Mouse (Mus musculus): ENCODE measurements around the gene Wasl. TPM values are rescaled to one million over a fixed set of nuclear protein-coding genes. Genes with fewer than 3 reads are reported as not detected.

The Wasl gene
- total and polyA plus RNA-seq, 2 experiments from 2014 or later = 20.9 to 61.0 TPM

- WGBS = 68% methylated on average over 4 of the region's 4 CpGs
- no peak for TF ChIP-seq CTCF (IDR thresholded peaks at IDR 0.05; ENCODE audit: low read depth)
- Histone ChIP-seq H3K4me1 (ENCODE audit: insufficient read depth, low read length) (no peaks in the 10 kb centered on the region), H3K36me3 (ENCODE audit: insufficient read depth, low read length) (no peaks in the 10 kb centered on the region), H3K9ac (replicated peaks; ENCODE audit: low read length) (no peak overlapping the region), H3K4me2 (ENCODE audit: low read depth, low read length) (no peak overlapping the region), H3K27me3 (ENCODE audit: insufficient read depth, low read length) (no peaks in the 10 kb centered on the region), H3K9me3 (ENCODE audit: low read length) (no peaks in the 10 kb centered on the region), H3K4me3 (ENCODE audit: low read length) (no peak overlapping the region), H3K27ac (no peak overlapping the region)
- ATAC-seq = no peak
- no peak for DNase-seq (ENCODE audit: low spot score)
Observed at GRCm38 (mm10) chr6:24600726-24601125, 64.1 kb downstream of the Wasl start.

DNA sequence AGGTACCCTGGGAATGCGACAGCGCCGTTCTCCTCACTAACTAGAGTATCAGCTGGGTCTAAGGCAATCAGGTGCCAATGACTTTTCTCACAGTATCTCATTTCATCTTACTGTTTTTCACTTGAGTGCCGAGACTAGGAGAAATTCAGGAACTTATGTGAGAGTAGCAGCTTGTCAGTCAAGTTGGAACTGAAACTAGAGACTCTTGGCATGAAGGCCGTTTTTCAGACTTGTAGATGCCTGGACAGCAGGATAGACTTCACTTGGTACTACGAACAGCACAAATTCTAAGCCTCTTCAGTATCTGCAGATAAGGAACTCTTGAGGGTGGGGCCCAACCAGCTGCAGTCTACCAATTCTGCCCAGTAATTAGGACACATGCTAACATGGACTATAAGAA, 64.7 kb downstream of the Wasl start:
- no peaks in the 10 kb centered on the region for H3K9me3 ChIP-seq (ENCODE audit: low read length)
- no peak overlapping the region for H3K9ac ChIP-seq (replicated peaks; ENCODE audit: low read length)
- no peaks in the 10 kb centered on the region for H3K4me1 ChIP-seq (ENCODE audit: insufficient read depth, low read length)
- H3K27me3 ChIP-seq (ENCODE audit: insufficient read depth, low read length) = no peaks in the 10 kb centered on the region
- no peaks in the 10 kb centered on the region for H3K36me3 ChIP-seq (ENCODE audit: insufficient read depth, low read length)
- H3K4me3 ChIP-seq (ENCODE audit: low read length) = no peak overlapping the region
- 86% methylated on average over 6 of the region's 6 CpGs for WGBS
- no peak for TF ChIP-seq CTCF (IDR thresholded peaks at IDR 0.05; ENCODE audit: low read depth)
- ATAC-seq = no peak
- no peak overlapping the region for H3K27ac ChIP-seq
- H3K4me2 ChIP-seq (ENCODE audit: low read depth, low read length) = no peak overlapping the region
- no peak for DNase-seq (ENCODE audit: low spot score)

GRCm38 (mm10) chr6:24599639-24600038, 65.2 kb downstream of the Wasl start:
- no peak for TF ChIP-seq CTCF (IDR thresholded peaks at IDR 0.05; ENCODE audit: low read depth)
- Histone ChIP-seq H3K4me1 (ENCODE audit: insufficient read depth, low read length) (no peaks in the 10 kb centered on the region), H3K9me3 (ENCODE audit: low read length) (no peaks in the 10 kb centered on the region), H3K27me3 (ENCODE audit: insufficient read depth, low read length) (no peaks in the 10 kb centered on the region), H3K36me3 (ENCODE audit: insufficient read depth, low read length) (no peaks in the 10 kb centered on the region), H3K9ac (replicated peaks; ENCODE audit: low read length) (no peak overlapping the region), H3K27ac (no peak overlapping the region), H3K4me3 (ENCODE audit: low read length) (no peak overlapping the region), H3K4me2 (ENCODE audit: low read depth, low read length) (no peak overlapping the region)
- ATAC-seq (no peak), DNase-seq (ENCODE audit: low spot score) (no peak)
- WGBS = 62% methylated on average over 5 of the region's 5 CpGs

GRCm38 (mm10) chr6:24599179-24599578, 65.6 kb downstream of the Wasl start:
- DNase-seq (ENCODE audit: low spot score) = no peak
- TF ChIP-seq CTCF (IDR thresholded peaks at IDR 0.05; ENCODE audit: low read depth) = no peak
- Histone ChIP-seq H3K36me3 (ENCODE audit: insufficient read depth, low read length) (no peaks in the 10 kb centered on the region), H3K27ac (no peak overlapping the region), H3K9ac (replicated peaks; ENCODE audit: low read length) (no peak overlapping the region), H3K9me3 (ENCODE audit: low read length) (no peaks in the 10 kb centered on the region), H3K27me3 (ENCODE audit: insufficient read depth, low read length) (no peaks in the 10 kb centered on the region), H3K4me1 (ENCODE audit: insufficient read depth, low read length) (no peaks in the 10 kb centered on the region), H3K4me3 (ENCODE audit: low read length) (no peak overlapping the region), H3K4me2 (ENCODE audit: low read depth, low read length) (no peak overlapping the region)
- ATAC-seq = no peak
- WGBS = 92% methylated on average over 6 of the region's 6 CpGs

DNA sequence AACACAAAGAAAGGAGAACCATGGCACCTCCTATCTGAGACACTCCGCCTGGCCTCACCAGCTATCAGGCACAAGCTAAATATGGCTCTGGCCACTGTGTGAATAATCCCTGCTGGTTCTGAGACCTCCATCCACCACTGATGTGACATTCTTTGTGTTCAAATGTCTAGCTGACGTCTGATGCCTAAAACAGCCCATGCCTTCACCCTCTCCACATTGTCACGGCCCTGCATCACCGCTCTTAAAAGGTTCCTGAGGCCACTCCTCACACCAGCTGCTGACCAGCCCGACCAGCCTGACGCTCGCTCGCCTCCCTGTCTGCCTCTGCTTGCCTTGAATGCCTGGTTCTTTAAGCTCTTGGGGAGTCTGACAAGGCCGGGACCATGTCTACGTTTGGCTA, 67.3 kb downstream of the Wasl start, which contains the start of gene Lmod2:
TSS of gene Lmod2 (plus strand) at position 263 of the 400 bp plus-strand sequence.
- 57% methylated on average over 10 of the region's 10 CpGs for WGBS
- Histone ChIP-seq H3K27ac (no peak within 1 kb of the TSS), H3K4me1 (ENCODE audit: insufficient read depth, low read length) (no peaks in the 10 kb centered on the region), H3K9me3 (ENCODE audit: low read length) (no peaks in the 10 kb centered on the region), H3K27me3 (ENCODE audit: insufficient read depth, low read length) (no peaks in the 10 kb centered on the region), H3K9ac (replicated peaks; ENCODE audit: low read length) (no peak within 1 kb of the TSS), H3K36me3 (ENCODE audit: insufficient read depth, low read length) (no peaks in the 10 kb centered on the region), H3K4me2 (ENCODE audit: low read depth, low read length) (no peak within 1 kb of the TSS), H3K4me3 (ENCODE audit: low read length) (no peak within 1 kb of the TSS)
- no peak for TF ChIP-seq CTCF (IDR thresholded peaks at IDR 0.05; ENCODE audit: low read depth)
- no peak for DNase-seq (ENCODE audit: low spot score)
- ATAC-seq = no peak

DNA sequence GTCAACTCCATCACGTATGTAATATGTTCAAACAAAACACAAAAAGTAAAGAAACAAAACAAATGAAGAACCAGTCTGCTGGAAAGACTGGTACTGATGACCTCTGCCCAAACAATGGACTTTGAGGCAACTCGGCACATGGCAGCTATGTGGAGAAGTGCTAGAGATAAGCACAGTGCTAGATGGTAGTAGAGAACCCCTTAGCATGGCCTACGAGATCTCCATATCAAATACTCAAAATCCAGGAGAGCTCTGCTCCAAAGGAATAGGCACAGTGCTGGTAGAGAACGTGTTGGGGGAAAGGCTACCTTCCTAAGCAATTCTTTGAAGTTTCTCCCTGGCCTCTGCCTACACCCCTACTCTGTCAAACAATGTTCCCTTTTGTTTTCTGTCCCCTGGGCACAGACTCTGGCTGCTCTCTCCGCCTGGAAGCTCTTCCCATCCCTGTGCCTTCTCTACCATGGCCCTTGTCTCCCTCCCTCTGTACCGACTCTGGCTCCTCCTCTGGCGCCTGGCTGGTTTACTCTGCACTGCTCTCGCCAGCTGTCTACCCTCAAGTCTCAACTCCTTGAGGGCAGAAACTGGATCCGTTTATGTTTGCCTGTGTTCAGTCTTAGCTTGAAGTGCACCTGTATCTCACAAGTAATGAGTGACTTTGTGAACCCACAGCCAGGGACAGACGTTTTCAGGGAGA, 73.1 kb downstream of the Wasl start:
- Histone ChIP-seq H3K27me3 (ENCODE audit: insufficient read depth, low read length) (no peaks in the 10 kb centered on the region), H3K9me3 (ENCODE audit: low read length) (no peaks in the 10 kb centered on the region), H3K27ac (no peak overlapping the region), H3K4me1 (ENCODE audit: insufficient read depth, low read length) (no peaks in the 10 kb centered on the region), H3K4me3 (ENCODE audit: low read length) (no peak overlapping the region), H3K36me3 (ENCODE audit: insufficient read depth, low read length) (no peaks in the 10 kb centered on the region), H3K4me2 (ENCODE audit: low read depth, low read length) (no peak overlapping the region), H3K9ac (replicated peaks; ENCODE audit: low read length) (no peak overlapping the region)
- TF ChIP-seq CTCF (IDR thresholded peaks at IDR 0.05; ENCODE audit: low read depth) = no peak
- 49% methylated on average over 10 of the region's 10 CpGs for WGBS
- ATAC-seq = no peak
- no peak for DNase-seq (ENCODE audit: low spot score)

- DNase-seq (ENCODE audit: low spot score) = no peak
- Histone ChIP-seq H3K27ac (no peak overlapping the region), H3K9ac (replicated peaks; ENCODE audit: low read length) (no peak overlapping the region), H3K36me3 (ENCODE audit: insufficient read depth, low read length) (no peaks in the 10 kb centered on the region), H3K4me3 (ENCODE audit: low read length) (no peak overlapping the region), H3K4me1 (ENCODE audit: insufficient read depth, low read length) (no peaks in the 10 kb centered on the region), H3K9me3 (ENCODE audit: low read length) (no peaks in the 10 kb centered on the region), H3K27me3 (ENCODE audit: insufficient read depth, low read length) (no peaks in the 10 kb centered on the region), H3K4me2 (ENCODE audit: low read depth, low read length) (no peak overlapping the region)
- ATAC-seq = no peak
- TF ChIP-seq CTCF (IDR thresholded peaks at IDR 0.05; ENCODE audit: low read depth) = no peak
- WGBS = 88% methylated on average over 5 of the region's 5 CpGs
Observed at GRCm38 (mm10) chr6:24590282-24590681, 74.5 kb downstream of the Wasl start.

All from hindbrain, postnatal 0 days (tissue).